Mouse (Mus musculus): Measurements from ENCODE around the gene Mfsd2a. TPM values are rescaled to one million over a fixed set of nuclear protein-coding genes. Genes with fewer than 3 reads are reported as not detected.
"Not testable (repeated sequence)": the region's sequence is repeated elsewhere in the genome, so short reads cannot be mapped to it uniquely, and the experiment has no call there.

Gene Mfsd2a
- polyA plus RNA-seq, 1 experiment from 2014 or later: 4.0 TPM

GRCm38 (mm10) chr4:122991177-122991576 lies 30.2 kb upstream of the Mfsd2a start:
- no peak overlapping the region for H3K4me3 ChIP-seq (replicated peaks)
- 77% methylated on average over 1 of the region's 1 CpGs for WGBS
- no peak overlapping the region for H3K27ac ChIP-seq
- no peak for ATAC-seq (replicated peaks; ENCODE audit: low FRiP score)
- no peak overlapping the region for H3K4me2 ChIP-seq
- H3K9me3 ChIP-seq (replicated peaks): no peaks in the 10 kb centered on the region
- no peaks in the 10 kb centered on the region for H3K36me3 ChIP-seq
- H3K4me1 ChIP-seq: peaks cover 4% of the 10 kb centered on the region
- H3K27me3 ChIP-seq: 0 out of 2 replicates have a peak, but pooled peaks cover 3% of the 10 kb centered on the region
- H3K9ac ChIP-seq: no peak overlapping the region

GRCm38 (mm10) chr4:122988004-122988403 lies 27.0 kb upstream of the Mfsd2a start:
- not testable (repeated sequence) for H3K4me2 ChIP-seq; H3K27ac ChIP-seq; H3K9ac ChIP-seq; H3K9me3 ChIP-seq (replicated peaks); ATAC-seq (replicated peaks; ENCODE audit: low FRiP score); H3K4me1 ChIP-seq; H3K4me3 ChIP-seq (replicated peaks); H3K36me3 ChIP-seq
- H3K27me3 ChIP-seq: peaks cover 18% of the 10 kb centered on the region
- WGBS: 71% methylated on average over 3 of the region's 3 CpGs

DNA sequence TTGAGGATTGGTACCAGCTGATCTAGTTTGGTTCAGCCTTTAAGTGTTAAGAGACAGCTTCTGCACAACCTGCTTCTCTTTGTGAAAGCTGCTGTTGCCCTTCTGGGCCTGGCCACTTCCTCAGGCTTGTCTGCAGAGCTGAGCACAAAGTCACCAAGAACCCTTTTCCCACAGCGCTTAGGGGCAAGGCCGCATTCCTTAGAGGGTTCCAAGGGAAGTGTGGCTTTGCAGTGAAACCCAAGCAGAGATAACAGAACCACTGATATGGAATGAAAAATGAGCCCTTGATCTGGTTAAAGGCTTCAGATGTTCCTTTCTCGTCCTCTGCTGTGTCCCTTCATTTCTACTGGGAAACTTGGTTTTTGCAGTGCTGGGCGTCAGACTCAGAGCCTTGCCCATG lies 26.4 kb upstream of the Mfsd2a start:
- H3K9me3 ChIP-seq (replicated peaks): no peaks in the 10 kb centered on the region
- no peak for ATAC-seq (replicated peaks; ENCODE audit: low FRiP score)
- H3K4me1 ChIP-seq: peaks cover 6% of the 10 kb centered on the region; the same call in 1 of the 2 replicates
- peaks cover 20% of the 10 kb centered on the region for H3K27me3 ChIP-seq
- H3K4me2 ChIP-seq: no peak overlapping the region
- no peak overlapping the region for H3K4me3 ChIP-seq (replicated peaks)
- no peaks in the 10 kb centered on the region for H3K36me3 ChIP-seq
- WGBS: 75% methylated on average over 4 of the region's 4 CpGs
- no peak overlapping the region for H3K27ac ChIP-seq
- no peak overlapping the region for H3K9ac ChIP-seq

DNA sequence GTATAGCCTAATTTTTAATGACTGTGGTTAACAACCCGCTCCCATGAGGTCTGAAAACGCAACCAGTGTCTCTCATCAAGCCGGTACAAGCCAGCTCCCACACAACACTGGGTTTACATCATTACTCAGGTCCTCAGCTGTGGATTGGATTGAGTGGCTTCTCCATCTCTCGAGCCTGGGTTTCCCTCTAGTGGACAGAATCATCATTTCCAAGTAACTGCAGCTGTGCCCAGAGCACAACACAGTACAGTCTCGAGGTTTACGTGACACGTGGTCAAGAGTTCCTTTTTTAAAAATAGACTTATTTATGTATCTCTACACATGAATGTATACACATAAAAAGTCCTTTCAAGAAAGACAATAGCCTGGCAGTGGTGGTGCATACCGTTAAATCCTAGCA lies 24.1 kb upstream of the Mfsd2a start:
- peak; percentile 85 for ATAC-seq (replicated peaks; ENCODE audit: low FRiP score)
- H3K27me3 ChIP-seq: peaks cover 25% of the 10 kb centered on the region

DNA sequence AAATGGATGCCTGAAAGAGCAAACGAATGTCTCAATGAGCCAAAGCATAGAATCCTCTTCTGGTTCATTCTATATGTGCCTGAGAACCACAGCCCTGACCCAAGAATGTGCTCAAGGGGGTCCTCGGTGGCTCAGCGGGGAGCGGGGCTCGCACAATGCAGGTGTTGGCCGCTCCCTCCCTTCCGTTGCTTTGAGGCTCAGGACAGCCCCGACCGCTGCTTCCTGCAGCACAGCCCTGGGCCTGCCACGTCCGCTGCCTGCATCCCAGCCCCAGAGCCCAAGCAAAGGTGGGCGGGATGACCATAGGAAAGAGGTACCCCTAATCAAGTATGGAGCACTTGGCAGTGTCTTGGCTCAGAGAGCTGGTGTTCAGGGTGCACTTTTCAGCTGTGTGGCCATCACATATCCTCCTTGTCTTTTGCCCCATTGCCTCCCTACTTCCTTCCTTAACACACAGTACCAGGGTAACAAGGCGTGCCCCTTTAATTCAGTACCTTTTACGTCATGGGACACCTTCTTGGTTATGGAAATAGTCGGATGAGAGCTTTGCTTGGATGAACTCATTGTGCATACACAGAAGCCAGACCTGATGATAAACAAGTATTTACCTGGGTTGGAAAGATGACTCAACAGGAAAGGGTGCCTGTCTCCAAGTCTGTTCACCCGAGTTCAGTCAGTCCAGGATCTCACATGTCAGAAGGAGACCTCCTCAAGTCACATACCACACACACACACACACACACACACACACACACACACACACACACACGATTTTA lies 22.7 kb upstream of the Mfsd2a start:
- no peaks in the 10 kb centered on the region for H3K9me3 ChIP-seq (replicated peaks)
- ATAC-seq (replicated peaks; ENCODE audit: low FRiP score): no peak
- H3K36me3 ChIP-seq: no peaks in the 10 kb centered on the region
- peaks cover 25% of the 10 kb centered on the region for H3K27me3 ChIP-seq
- H3K4me1 ChIP-seq: peaks cover 22% of the 10 kb centered on the region
- WGBS: 29% methylated on average over 17 of the region's 17 CpGs
- H3K4me3 ChIP-seq (replicated peaks): peak overlapping the region; percentile 11
- H3K4me2 ChIP-seq: peak overlapping the region; percentile 49
- no peak overlapping the region; the same call in 1 of the 2 replicates for H3K9ac ChIP-seq
- no peak overlapping the region for H3K27ac ChIP-seq

More for the DNA sequence above, 24.1 kb upstream of the Mfsd2a start:
- no peaks in the 10 kb centered on the region for H3K36me3 ChIP-seq
- H3K4me2 ChIP-seq: no peak overlapping the region
- H3K9ac ChIP-seq: no peak overlapping the region
- peaks cover 22% of the 10 kb centered on the region for H3K4me1 ChIP-seq
- H3K27ac ChIP-seq: no peak overlapping the region
- no peaks in the 10 kb centered on the region for H3K9me3 ChIP-seq (replicated peaks)
- H3K4me3 ChIP-seq (replicated peaks): no peak overlapping the region
- WGBS: 29% methylated on average over 8 of the region's 8 CpGs

DNA sequence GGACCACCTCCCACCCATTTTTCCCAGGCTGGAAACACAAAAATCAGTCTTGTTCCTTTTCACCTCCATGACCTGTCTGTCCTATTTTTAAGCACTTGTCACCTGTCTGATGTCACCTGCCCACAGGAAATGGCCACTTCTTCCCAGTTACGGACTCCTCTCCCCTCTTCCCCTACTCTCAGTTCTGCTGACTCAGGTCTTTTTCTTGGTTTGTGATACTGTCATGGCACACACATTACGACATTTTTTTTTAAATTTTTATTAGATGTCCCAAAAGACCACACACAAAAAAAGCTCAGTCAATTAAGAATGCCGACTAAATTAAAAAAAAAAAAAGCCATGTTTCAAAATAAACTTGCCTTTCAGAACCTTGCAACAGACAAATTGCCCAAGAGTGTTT lies 21.5 kb upstream of the Mfsd2a start:
- ATAC-seq (replicated peaks; ENCODE audit: low FRiP score): no peak
- Histone ChIP-seq H3K27me3 (peaks cover 25% of the 10 kb centered on the region), H3K4me1 (peaks cover 22% of the 10 kb centered on the region), H3K4me2 (no peak overlapping the region), H3K9ac (no peak overlapping the region), H3K4me3 (replicated peaks) (no peak overlapping the region), H3K9me3 (replicated peaks) (no peaks in the 10 kb centered on the region), H3K27ac (no peak overlapping the region), H3K36me3 (no peaks in the 10 kb centered on the region)
- 67% methylated on average over 3 of the region's 3 CpGs for WGBS

DNA sequence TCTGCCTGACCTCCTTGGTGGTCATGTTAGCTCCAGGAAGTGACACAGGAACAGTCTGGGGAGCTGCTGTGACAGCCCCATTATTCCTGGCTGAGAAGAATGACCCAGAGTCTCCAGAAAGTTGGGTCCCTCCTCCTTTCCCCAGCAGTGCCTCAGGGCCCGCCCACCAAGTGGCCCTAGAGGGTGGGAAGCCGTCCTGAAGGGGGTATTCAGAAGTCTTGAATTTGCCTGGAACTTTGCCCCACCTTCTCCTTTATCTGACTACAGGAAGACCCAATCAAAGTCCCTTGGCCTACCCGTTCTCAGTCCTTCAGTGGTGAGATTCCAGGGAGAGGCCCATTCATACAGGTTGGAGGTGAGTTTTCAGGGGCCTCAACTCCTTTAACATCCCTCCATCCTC lies 20.9 kb upstream of the Mfsd2a start:
- no peak for ATAC-seq (replicated peaks; ENCODE audit: low FRiP score)

GRCm38 (mm10) chr4:122981238-122981637 lies 20.2 kb upstream of the Mfsd2a start:
- 73% methylated on average over 7 of the region's 7 CpGs for WGBS
- H3K9me3 ChIP-seq (replicated peaks): no peaks in the 10 kb centered on the region
- no peak for ATAC-seq (replicated peaks; ENCODE audit: low FRiP score)
- H3K9ac ChIP-seq: no peak overlapping the region
- H3K27me3 ChIP-seq: peaks cover 25% of the 10 kb centered on the region
- H3K4me2 ChIP-seq: no peak overlapping the region
- no peaks in the 10 kb centered on the region for H3K36me3 ChIP-seq
- H3K4me1 ChIP-seq: peaks cover 22% of the 10 kb centered on the region
- no peak overlapping the region for H3K27ac ChIP-seq
- H3K4me3 ChIP-seq (replicated peaks): no peak overlapping the region

More for the DNA sequence above, 20.9 kb upstream of the Mfsd2a start:
- no peaks in the 10 kb centered on the region for H3K36me3 ChIP-seq
- 42% methylated on average over 3 of the region's 3 CpGs for WGBS
- no peak overlapping the region for H3K4me2 ChIP-seq
- H3K27me3 ChIP-seq: peaks cover 25% of the 10 kb centered on the region
- peaks cover 22% of the 10 kb centered on the region for H3K4me1 ChIP-seq
- no peak overlapping the region for H3K27ac ChIP-seq
- H3K4me3 ChIP-seq (replicated peaks): no peak overlapping the region
- H3K9ac ChIP-seq: no peak overlapping the region
- no peaks in the 10 kb centered on the region for H3K9me3 ChIP-seq (replicated peaks)

- Histone ChIP-seq H3K4me1 (peaks cover 22% of the 10 kb centered on the region), H3K4me3 (replicated peaks) (no peak overlapping the region), H3K27me3 (peaks cover 22% of the 10 kb centered on the region), H3K4me2 (no peak overlapping the region), H3K27ac (no peak overlapping the region), H3K36me3 (no peaks in the 10 kb centered on the region), H3K9ac (no peak overlapping the region), H3K9me3 (replicated peaks) (no peaks in the 10 kb centered on the region)
- no peak for ATAC-seq (replicated peaks; ENCODE audit: low FRiP score)
- WGBS: 69% methylated on average over 2 of the region's 2 CpGs
Measured at GRCm38 (mm10) chr4:122980684-122981083, 19.7 kb upstream of the Mfsd2a start.

DNA sequence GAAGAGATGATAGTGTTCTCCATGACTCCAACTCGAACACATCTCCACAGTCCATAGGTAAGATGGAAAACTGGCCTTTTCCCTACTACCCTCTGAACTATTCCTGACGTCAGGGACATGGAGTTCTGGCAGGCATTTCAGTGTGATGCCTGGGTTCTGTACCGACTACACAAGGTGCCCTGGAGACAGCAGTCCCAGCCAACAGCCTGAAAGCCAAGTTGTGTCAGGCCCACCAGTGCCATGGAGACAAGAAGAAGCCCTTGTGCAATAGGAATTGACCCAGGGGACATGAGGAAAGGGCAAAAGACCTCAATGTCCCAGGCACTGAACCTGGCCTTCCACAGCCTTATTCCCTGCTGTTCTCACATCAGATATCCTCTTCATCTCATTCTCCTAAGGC lies 18.8 kb upstream of the Mfsd2a start:
- Histone ChIP-seq H3K27me3 (peaks cover 22% of the 10 kb centered on the region), H3K4me1 (peaks cover 28% of the 10 kb centered on the region), H3K36me3 (no peaks in the 10 kb centered on the region), H3K9me3 (replicated peaks) (no peaks in the 10 kb centered on the region), H3K4me3 (replicated peaks) (no peak overlapping the region), H3K27ac (no peak overlapping the region), H3K4me2 (no peak overlapping the region), H3K9ac (no peak overlapping the region)
- ATAC-seq (replicated peaks; ENCODE audit: low FRiP score): no peak
- WGBS: 82% methylated on average over 3 of the region's 3 CpGs

DNA sequence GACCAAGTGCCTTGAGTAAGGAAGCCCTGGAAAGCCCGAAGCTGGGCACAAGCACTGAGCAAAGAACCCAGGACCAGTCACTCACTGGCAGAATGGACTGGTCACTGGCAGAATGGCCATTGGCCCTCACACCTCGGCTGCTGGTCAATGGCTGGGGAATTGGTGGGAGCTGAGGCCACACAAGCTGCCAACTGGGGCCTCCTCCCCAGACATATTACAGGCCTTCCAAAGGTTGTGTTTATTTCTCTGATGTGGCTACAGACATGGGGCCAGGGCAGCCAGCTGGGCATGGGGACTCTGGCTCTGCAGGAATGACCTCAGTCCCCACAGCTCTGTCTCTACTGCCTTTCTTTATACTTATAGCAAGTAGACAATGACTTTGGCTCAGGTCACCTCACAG lies 17.9 kb upstream of the Mfsd2a start:
- Histone ChIP-seq H3K9ac (no peak overlapping the region), H3K27ac (no peak overlapping the region), H3K4me2 (no peak overlapping the region), H3K27me3 (peaks cover 15% of the 10 kb centered on the region), H3K36me3 (no peaks in the 10 kb centered on the region), H3K4me1 (peaks cover 28% of the 10 kb centered on the region), H3K9me3 (replicated peaks) (no peaks in the 10 kb centered on the region), H3K4me3 (replicated peaks) (no peak overlapping the region)
- 62% methylated on average over 2 of the region's 2 CpGs for WGBS
- no peak for ATAC-seq (replicated peaks; ENCODE audit: low FRiP score)

- Histone ChIP-seq H3K27me3 (peaks cover under 1% of the 10 kb centered on the region; the same call in 1 of the 2 replicates), H3K4me3 (replicated peaks) (no peak overlapping the region), H3K9me3 (replicated peaks) (no peaks in the 10 kb centered on the region), H3K4me1 (peaks cover 17% of the 10 kb centered on the region), H3K27ac (no peak overlapping the region), H3K9ac (no peak overlapping the region), H3K4me2 (no peak overlapping the region), H3K36me3 (no peaks in the 10 kb centered on the region)
- ATAC-seq (replicated peaks; ENCODE audit: low FRiP score): no peak
- 77% methylated on average over 4 of the region's 4 CpGs for WGBS
Measured at GRCm38 (mm10) chr4:122976885-122977284, 15.9 kb upstream of the Mfsd2a start.
